Mouse (Mus musculus) liver (tissue): ENCODE results near the gene Slc22a18.

ENCODE experiments used
- DNase-seq: peaks from one replicate; pipeline ENCODE4 v3.0.0-alpha.2; 2020; ENCODE audit warnings: mixed read lengths

The Slc22a18 gene

GRCm38 (mm10) chr7:143505411-143505810 is 31.9 kb downstream of the Slc22a18 start:
- no peak for DNase-seq

DNA sequence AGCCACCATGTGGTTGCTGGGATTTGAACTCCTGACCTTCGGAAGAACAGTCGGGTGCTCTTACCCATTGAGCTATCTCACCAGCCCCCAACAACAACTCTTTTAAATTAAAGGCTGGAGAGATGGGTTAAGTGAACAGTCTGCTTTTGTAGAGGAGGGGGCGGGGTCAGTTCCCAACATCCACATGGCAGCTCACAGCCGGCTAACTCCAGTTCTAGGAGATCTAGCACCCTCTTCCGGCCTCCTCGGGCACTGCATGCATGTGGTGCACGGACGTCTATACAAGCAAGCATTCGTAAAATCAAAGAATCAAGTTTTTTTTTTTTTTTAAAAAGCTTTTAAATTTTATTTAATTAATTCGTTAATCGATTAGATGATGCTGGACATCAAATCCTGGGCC is 32.3 kb downstream of the Slc22a18 start:
- peak; percentile 77 for DNase-seq

- DNase-seq, result no peak
These were observed 32.7 kb downstream of the Slc22a18 start for GRCm38 (mm10) chr7:143506271-143506670.

- peak; percentile 65 for DNase-seq
These were observed 33.1 kb downstream of the Slc22a18 start for GRCm38 (mm10) chr7:143506675-143507074.

DNA sequence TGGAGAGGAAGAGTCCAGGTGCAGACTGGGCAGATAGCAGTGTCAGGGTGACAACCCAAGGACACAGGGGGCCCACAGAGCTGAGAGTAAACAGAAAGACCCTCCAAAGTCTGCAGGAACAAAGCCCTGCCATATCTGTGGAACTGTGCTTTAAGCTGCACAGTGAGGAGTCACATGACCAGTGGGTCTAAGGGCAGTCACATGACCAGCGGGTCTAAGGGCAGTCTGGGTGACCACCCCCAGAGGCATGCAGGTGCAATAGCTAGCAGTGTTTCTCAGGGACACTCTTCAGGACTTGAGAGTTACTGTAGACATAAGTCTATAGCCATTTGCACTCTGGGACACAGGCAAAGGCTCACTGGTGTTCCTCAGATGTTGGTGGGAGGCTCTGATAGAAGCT is 36.0 kb downstream of the Slc22a18 start:
- DNase-seq, result no peak

GRCm38 (mm10) chr7:143510593-143511334 is 37.2 kb downstream of the Slc22a18 start:
- no peak for DNase-seq

DNA sequence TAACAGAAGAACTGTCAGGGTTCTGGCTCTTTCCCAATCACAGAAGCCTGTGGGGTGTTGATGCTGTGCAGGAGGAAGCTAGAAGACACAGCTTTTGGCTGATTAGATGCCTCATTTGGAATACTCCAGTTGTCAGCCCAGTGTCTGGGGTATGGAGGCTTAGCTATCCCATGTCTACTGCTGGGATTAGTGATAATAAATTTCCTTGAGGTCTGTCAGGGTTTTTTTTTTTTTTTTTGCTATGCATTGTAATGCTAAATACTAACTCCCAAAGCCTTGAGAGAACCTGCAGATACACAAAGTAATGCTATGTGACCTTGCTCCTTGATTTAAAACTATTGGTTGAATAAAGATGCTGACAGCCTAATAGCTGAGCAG is 37.8 kb downstream of the Slc22a18 start:
- DNase-seq, result no peak

- no peak for DNase-seq
These were observed 40.4 kb downstream of the Slc22a18 start for GRCm38 (mm10) chr7:143513763-143514415.

DNA sequence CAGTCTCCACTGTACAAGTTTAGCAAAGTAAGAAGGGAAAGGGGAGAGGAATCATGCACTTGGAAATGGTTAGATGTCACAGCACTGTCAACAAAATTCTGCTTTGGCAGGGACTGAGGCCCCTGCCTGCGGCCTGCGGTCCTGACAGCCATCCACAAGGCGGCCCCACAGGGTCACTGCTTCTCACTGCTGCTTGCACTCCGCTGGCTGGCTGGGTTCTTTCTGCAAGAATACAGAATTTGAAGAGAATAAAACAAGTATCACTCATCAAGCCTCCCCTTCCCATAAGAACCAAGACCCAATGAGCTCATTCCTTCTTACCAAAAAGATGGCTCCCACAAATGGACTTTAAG is 40.9 kb downstream of the Slc22a18 start:
- DNase-seq, result no peak

DNA sequence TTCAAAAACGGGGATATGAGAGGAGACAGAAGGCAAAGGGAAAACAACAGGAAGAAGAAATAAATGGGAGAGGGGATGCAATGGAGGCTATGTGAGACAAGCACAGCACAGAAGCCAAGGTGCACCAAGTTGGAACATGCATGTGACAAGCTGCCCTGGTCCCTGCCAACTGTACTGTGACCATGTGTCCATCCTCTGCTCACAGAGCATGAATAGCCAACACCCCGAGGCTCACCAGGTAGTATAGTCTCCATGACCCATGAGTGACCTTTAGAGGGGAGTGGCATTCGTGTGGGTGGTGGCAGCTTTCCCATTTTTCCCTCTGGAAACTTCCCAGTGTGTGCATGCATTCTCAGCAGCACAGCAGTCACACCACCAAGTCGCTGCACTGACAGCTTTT is 45.8 kb downstream of the Slc22a18 start:
- DNase-seq, result no peak

DNA sequence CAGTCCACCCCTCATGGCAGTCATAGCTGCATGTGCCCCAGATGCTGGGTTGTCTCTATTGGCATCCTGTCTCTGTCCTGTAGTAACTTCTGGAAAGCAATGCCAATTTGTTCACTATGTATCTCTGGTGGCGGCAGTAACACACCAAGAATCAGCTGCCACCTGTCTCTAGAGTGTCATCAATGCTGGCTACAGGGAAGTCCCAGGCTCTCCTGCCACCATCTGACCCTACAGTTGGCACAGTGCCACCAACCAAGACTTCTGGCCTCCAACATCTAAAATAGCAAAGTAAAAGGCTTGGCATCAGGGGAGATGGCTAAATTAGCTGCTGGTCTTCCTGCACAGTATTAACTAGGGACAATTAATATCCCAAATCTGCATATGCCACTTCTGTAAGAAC is 58.9 kb downstream of the Slc22a18 start:
- DNase-seq, result no peak

DNA sequence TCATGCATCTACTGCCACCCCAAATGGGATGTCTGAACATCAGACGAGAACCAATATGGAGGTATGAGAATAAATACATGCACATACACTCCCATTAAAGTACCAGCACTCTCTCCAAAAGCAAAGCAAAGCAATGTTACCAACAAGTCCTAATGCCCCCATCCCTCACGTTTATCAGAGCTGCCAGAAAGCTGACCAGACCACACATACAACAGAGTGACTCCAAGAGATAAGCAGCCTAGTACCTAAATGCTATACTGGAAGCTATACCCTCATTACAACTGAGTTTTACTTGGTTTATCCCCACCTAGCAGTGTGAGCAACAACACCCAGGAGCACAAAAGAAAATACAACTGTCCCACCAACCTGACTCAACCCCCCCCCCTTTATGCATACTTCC is 59.7 kb downstream of the Slc22a18 start:
- peak; percentile 53 for DNase-seq

- no peak for DNase-seq
These were observed 62.7 kb downstream of the Slc22a18 start for GRCm38 (mm10) chr7:143536251-143536650.

- peak; percentile 35 for DNase-seq
These were observed 64.7 kb downstream of the Slc22a18 start for GRCm38 (mm10) chr7:143538229-143538628.

- DNase-seq, result no peak
These were observed 65.1 kb downstream of the Slc22a18 start for GRCm38 (mm10) chr7:143538671-143539070.

GRCm38 (mm10) chr7:143544368-143544767 is 70.8 kb downstream of the Slc22a18 start:
- DNase-seq, result peak; percentile 48

GRCm38 (mm10) chr7:143546554-143546953 is 73.0 kb downstream of the Slc22a18 start:
- no peak for DNase-seq

DNA sequence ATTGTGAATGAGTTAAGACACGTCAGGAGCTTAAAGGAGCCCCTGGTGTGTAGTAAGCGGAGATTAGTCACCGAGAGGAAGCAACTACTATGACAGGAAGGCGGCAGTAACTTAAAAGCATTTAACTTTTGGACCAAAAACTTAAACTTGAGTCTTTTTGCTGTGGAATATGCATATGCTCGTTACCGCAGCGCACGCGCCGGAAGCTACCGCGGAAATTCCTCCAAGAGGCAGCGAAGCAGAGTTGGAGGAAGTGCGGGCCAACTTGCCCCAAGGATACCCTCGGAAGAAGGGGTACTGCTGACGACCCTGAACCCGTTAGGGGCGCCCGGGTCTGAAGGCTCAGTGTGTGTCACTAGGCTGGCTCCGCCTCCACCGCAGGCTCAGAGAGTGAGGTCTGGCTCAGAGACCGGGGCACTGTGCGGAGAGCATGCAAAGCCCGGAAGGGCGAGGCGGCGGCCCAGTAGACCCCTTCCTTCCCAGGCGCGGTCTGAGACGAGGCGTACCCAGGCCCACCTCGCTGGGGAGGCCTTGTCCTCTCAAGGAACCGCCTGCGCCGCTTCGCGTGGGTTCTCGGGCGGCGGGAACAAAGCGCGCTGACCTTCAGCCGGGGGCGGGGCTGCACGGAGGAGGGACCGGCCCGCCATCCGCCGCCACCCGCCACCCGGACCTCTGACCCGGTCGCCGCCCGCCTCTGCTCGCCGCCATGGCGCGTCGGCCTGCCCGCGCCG is 74.9 kb downstream of the Slc22a18 start:
- DNase-seq, result peak; percentile 78
